Mouse (Mus musculus): Measurements from ENCODE around the gene Dnm1. TPM values are rescaled to one million over a fixed set of nuclear protein-coding genes. Genes with fewer than 3 reads are reported as not detected.

Gene Dnm1
- polyA plus RNA-seq, 1 experiment from 2014 or later: 5.6 TPM

- no peak overlapping the region for H3K4me3 ChIP-seq (ENCODE audit: low read depth, low read length)
- H3K36me3 ChIP-seq (ENCODE audit: control insufficient read depth, insufficient read depth, low read length): peaks cover 13% of the 10 kb centered on the region; the same call in 1 of the 2 replicates
- H3K9ac ChIP-seq (ENCODE audit: low read length): no peak overlapping the region
- H3K27ac ChIP-seq (replicated peaks): no peak overlapping the region
- no peak for ATAC-seq (ENCODE audit: low FRiP score, low TSS enrichment)
- no peak for DNase-seq (ENCODE audit: low spot score)
- peaks cover 5% of the 10 kb centered on the region for H3K4me1 ChIP-seq (replicated peaks; ENCODE audit: control insufficient read depth, insufficient read depth)
- H3K9me3 ChIP-seq (ENCODE audit: control insufficient read depth, low read length): no peaks in the 10 kb centered on the region
- no peak overlapping the region for H3K4me2 ChIP-seq (replicated peaks; ENCODE audit: low read depth)
- no peak for TF ChIP-seq EP300 (optimal IDR thresholded peaks at IDR 0.05)
- no peak for TF ChIP-seq CTCF (IDR thresholded peaks at IDR 0.05; ENCODE audit: low read depth)
- H3K27me3 ChIP-seq (ENCODE audit: control insufficient read depth, insufficient read depth, low read length): no peaks in the 10 kb centered on the region
- 82% methylated on average over 18 of the region's 18 CpGs for WGBS
Measured at GRCm38 (mm10) chr2:32310096-32310845, 42.9 kb downstream of the Dnm1 start.

GRCm38 (mm10) chr2:32308870-32309568 is 44.1 kb downstream of the Dnm1 start:
- peaks cover 20% of the 10 kb centered on the region; the same call in 1 of the 2 replicates for H3K36me3 ChIP-seq (ENCODE audit: control insufficient read depth, insufficient read depth, low read length)
- no peak for ATAC-seq (ENCODE audit: low FRiP score, low TSS enrichment)
- H3K4me1 ChIP-seq (replicated peaks; ENCODE audit: control insufficient read depth, insufficient read depth): peaks cover 5% of the 10 kb centered on the region
- H3K9ac ChIP-seq (ENCODE audit: low read length): no peak overlapping the region
- no peaks in the 10 kb centered on the region for H3K27me3 ChIP-seq (ENCODE audit: control insufficient read depth, insufficient read depth, low read length)
- 85% methylated on average over 16 of the region's 16 CpGs for WGBS
- H3K4me2 ChIP-seq (replicated peaks; ENCODE audit: low read depth): no peak overlapping the region
- H3K9me3 ChIP-seq (ENCODE audit: control insufficient read depth, low read length): no peaks in the 10 kb centered on the region
- no peak overlapping the region for H3K27ac ChIP-seq (replicated peaks)
- TF ChIP-seq EP300 (optimal IDR thresholded peaks at IDR 0.05): no peak
- DNase-seq (ENCODE audit: low spot score): no peak
- no peak overlapping the region for H3K4me3 ChIP-seq (ENCODE audit: low read depth, low read length)

- DNase-seq (ENCODE audit: low spot score) (peak; percentile 60), ATAC-seq (ENCODE audit: low FRiP score, low TSS enrichment) (no peak)
- no peaks in the 10 kb centered on the region for H3K27me3 ChIP-seq (ENCODE audit: control insufficient read depth, insufficient read depth, low read length)
- H3K4me2 ChIP-seq (replicated peaks; ENCODE audit: low read depth): no peak overlapping the region
- H3K36me3 ChIP-seq (ENCODE audit: control insufficient read depth, insufficient read depth, low read length): peaks cover 25% of the 10 kb centered on the region
- H3K4me1 ChIP-seq (replicated peaks; ENCODE audit: control insufficient read depth, insufficient read depth): peaks cover 5% of the 10 kb centered on the region
- no peaks in the 10 kb centered on the region for H3K9me3 ChIP-seq (ENCODE audit: control insufficient read depth, low read length)
- no peak overlapping the region for H3K4me3 ChIP-seq (ENCODE audit: low read depth, low read length)
- H3K27ac ChIP-seq (replicated peaks): no peak overlapping the region
- WGBS: 59% methylated on average over 8 of the region's 8 CpGs
- peak overlapping the region; percentile 23; the same call in 1 of the 2 replicates for H3K9ac ChIP-seq (ENCODE audit: low read length)
- TF ChIP-seq EP300 (optimal IDR thresholded peaks at IDR 0.05) (no peak), CTCF (IDR thresholded peaks at IDR 0.05; ENCODE audit: low read depth) (peak; percentile 88)
Measured at GRCm38 (mm10) chr2:32307941-32308760, 45.0 kb downstream of the Dnm1 start.

GRCm38 (mm10) chr2:32307247-32307798 is 45.8 kb downstream of the Dnm1 start:
- H3K9ac ChIP-seq (ENCODE audit: low read length): no peak overlapping the region
- H3K27me3 ChIP-seq (ENCODE audit: control insufficient read depth, insufficient read depth, low read length): no peaks in the 10 kb centered on the region
- no peak overlapping the region for H3K27ac ChIP-seq (replicated peaks)
- peaks cover 25% of the 10 kb centered on the region for H3K36me3 ChIP-seq (ENCODE audit: control insufficient read depth, insufficient read depth, low read length)
- ATAC-seq (ENCODE audit: low FRiP score, low TSS enrichment) (no peak), DNase-seq (ENCODE audit: low spot score) (no peak)
- 79% methylated on average over 6 of the region's 6 CpGs for WGBS
- H3K4me2 ChIP-seq (replicated peaks; ENCODE audit: low read depth): no peak overlapping the region
- TF ChIP-seq CTCF (IDR thresholded peaks at IDR 0.05; ENCODE audit: low read depth) (no peak), EP300 (optimal IDR thresholded peaks at IDR 0.05) (no peak)
- no peak overlapping the region for H3K4me3 ChIP-seq (ENCODE audit: low read depth, low read length)
- peaks cover 5% of the 10 kb centered on the region for H3K4me1 ChIP-seq (replicated peaks; ENCODE audit: control insufficient read depth, insufficient read depth)
- H3K9me3 ChIP-seq (ENCODE audit: control insufficient read depth, low read length): no peaks in the 10 kb centered on the region

GRCm38 (mm10) chr2:32306176-32306575 is 47.0 kb downstream of the Dnm1 start:
- WGBS: 88% methylated on average over 9 of the region's 9 CpGs
- no peaks in the 10 kb centered on the region for H3K27me3 ChIP-seq (ENCODE audit: control insufficient read depth, insufficient read depth, low read length)
- H3K4me3 ChIP-seq (ENCODE audit: low read depth, low read length): no peak overlapping the region
- H3K4me2 ChIP-seq (replicated peaks; ENCODE audit: low read depth): no peak overlapping the region
- no peak overlapping the region for H3K9ac ChIP-seq (ENCODE audit: low read length)
- DNase-seq (ENCODE audit: low spot score) (no peak), ATAC-seq (ENCODE audit: low FRiP score, low TSS enrichment) (no peak)
- H3K36me3 ChIP-seq (ENCODE audit: control insufficient read depth, insufficient read depth, low read length): peaks cover 31% of the 10 kb centered on the region
- H3K27ac ChIP-seq (replicated peaks): no peak overlapping the region
- no peaks in the 10 kb centered on the region for H3K9me3 ChIP-seq (ENCODE audit: control insufficient read depth, low read length)
- TF ChIP-seq EP300 (optimal IDR thresholded peaks at IDR 0.05) (no peak), CTCF (IDR thresholded peaks at IDR 0.05; ENCODE audit: low read depth) (no peak)
- H3K4me1 ChIP-seq (replicated peaks; ENCODE audit: control insufficient read depth, insufficient read depth): no peaks in the 10 kb centered on the region

Measured in stomach, postnatal 0 days (tissue).